Mouse (Mus musculus): ENCODE results near the gene Lgals4. TPM values are rescaled to one million over a fixed set of nuclear protein-coding genes. Genes with fewer than 3 reads are reported as not detected.

Gene Lgals4
- polyA plus RNA-seq, 1 experiment from 2014 or later: 3.4 TPM

DNA sequence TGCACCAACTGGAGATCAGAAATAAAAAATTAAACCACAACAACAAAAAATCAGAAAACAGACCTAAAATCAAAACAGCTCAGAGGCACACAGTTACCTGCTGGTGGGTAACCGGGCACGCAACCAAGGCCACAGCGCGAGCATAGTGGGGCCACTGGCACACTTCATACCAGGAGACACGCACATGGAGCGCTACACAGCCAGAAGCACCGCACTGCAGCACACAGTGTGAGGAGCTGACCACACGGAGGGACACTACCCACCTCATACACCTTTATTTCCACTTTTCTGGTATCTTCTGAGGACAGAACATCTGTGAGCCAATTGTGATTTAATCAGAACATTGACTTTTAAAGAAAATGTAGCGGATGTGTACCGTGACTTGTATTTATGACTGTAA lies 16.7 kb upstream of the Lgals4 start:
- H3K4me3 ChIP-seq (ENCODE audit: low read depth, low read length): no peak overlapping the region
- no peak for DNase-seq (ENCODE audit: low spot score)

DNA sequence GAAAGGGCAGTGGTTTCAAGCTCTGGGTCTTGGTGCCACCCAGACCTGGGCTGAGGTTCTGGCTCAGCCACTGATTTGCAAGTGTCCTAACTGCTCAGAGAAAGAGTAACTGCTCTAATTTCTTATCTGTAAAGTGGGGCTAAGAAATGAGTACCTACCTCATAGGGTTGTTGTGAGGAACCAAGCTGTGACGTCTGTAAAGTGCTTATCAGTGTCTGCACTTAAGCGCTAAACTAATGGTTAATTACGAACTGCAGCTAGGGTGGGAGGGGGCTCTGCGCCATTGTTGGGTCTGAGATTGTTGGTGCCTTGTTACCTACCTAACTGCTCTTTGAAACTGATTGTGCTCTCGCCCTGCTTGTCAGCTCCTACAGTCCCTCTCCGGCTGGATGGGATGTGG lies 16.1 kb upstream of the Lgals4 start:
- Histone ChIP-seq H3K4me3 (ENCODE audit: low read depth, low read length) (no peak overlapping the region), H3K4me1 (ENCODE audit: control insufficient read depth, insufficient read depth, low read length) (peaks cover 10% of the 10 kb centered on the region)
- DNase-seq (ENCODE audit: low spot score): no peak

More for the DNA sequence above, 16.7 kb upstream of the Lgals4 start:
- no peak overlapping the region for H3K9ac ChIP-seq (ENCODE audit: low read depth, low read length)
- H3K4me2 ChIP-seq (ENCODE audit: low read depth, low read length): no peak overlapping the region
- 93% methylated on average over 10 of the region's 10 CpGs for WGBS
- no peaks in the 10 kb centered on the region for H3K27me3 ChIP-seq (replicated peaks; ENCODE audit: control insufficient read depth, insufficient read depth, low read length)
- ATAC-seq (ENCODE audit: low read depth): no peak
- no peak overlapping the region for H3K27ac ChIP-seq (replicated peaks; ENCODE audit: low read depth, low read length)
- H3K36me3 ChIP-seq (ENCODE audit: control insufficient read depth, insufficient read depth, low read length): peaks cover 100% of the 10 kb centered on the region
- peaks cover 15% of the 10 kb centered on the region for H3K4me1 ChIP-seq (ENCODE audit: control insufficient read depth, insufficient read depth, low read length)
- H3K9me3 ChIP-seq (ENCODE audit: control insufficient read depth, low read length): no peaks in the 10 kb centered on the region

DNA sequence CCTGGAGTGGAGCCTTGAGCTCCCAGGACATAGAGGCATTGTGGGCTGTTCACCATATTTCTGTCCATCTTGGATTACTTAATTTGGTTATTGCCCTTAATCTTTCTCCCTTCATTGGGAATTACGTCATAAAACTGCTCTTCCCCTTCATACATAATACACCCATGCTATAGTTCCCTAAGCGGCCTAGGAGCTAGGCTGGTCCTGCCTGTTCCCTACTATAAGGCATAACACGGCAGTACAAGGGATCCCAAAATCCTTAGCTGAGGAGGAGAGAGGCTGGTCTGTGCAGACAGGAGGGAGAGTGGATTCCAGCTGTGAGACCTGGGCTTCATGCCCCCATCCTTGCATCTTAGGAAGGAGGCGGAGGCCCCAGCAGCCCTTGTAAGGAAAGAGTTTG lies 15.7 kb upstream of the Lgals4 start:
- Histone ChIP-seq H3K9ac (ENCODE audit: low read depth, low read length) (0 out of 2 replicates have a peak overlapping the region, but pooled peaks have one; percentile 8), H3K4me3 (ENCODE audit: low read depth, low read length) (no peak overlapping the region), H3K36me3 (ENCODE audit: control insufficient read depth, insufficient read depth, low read length) (peaks cover 100% of the 10 kb centered on the region), H3K4me1 (ENCODE audit: control insufficient read depth, insufficient read depth, low read length) (peaks cover 7% of the 10 kb centered on the region; the same call in 1 of the 2 replicates), H3K4me2 (ENCODE audit: low read depth, low read length) (no peak overlapping the region), H3K27ac (replicated peaks; ENCODE audit: low read depth, low read length) (0 out of 2 replicates have a peak overlapping the region, but pooled peaks have one; percentile 21), H3K9me3 (ENCODE audit: control insufficient read depth, low read length) (no peaks in the 10 kb centered on the region), H3K27me3 (replicated peaks; ENCODE audit: control insufficient read depth, insufficient read depth, low read length) (no peaks in the 10 kb centered on the region)
- no peak for ATAC-seq (ENCODE audit: low read depth)
- 84% methylated on average over 4 of the region's 4 CpGs for WGBS
- DNase-seq (ENCODE audit: low spot score): no peak

More for the DNA sequence above, 16.1 kb upstream of the Lgals4 start:
- WGBS: 71% methylated on average over 6 of the region's 6 CpGs
- Histone ChIP-seq H3K9ac (ENCODE audit: low read depth, low read length) (no peak overlapping the region), H3K4me2 (ENCODE audit: low read depth, low read length) (no peak overlapping the region), H3K27me3 (replicated peaks; ENCODE audit: control insufficient read depth, insufficient read depth, low read length) (no peaks in the 10 kb centered on the region), H3K27ac (replicated peaks; ENCODE audit: low read depth, low read length) (no peak overlapping the region), H3K36me3 (ENCODE audit: control insufficient read depth, insufficient read depth, low read length) (peaks cover 100% of the 10 kb centered on the region), H3K9me3 (ENCODE audit: control insufficient read depth, low read length) (no peaks in the 10 kb centered on the region)
- ATAC-seq (ENCODE audit: low read depth): no peak

- no peak overlapping the region for H3K27ac ChIP-seq (replicated peaks; ENCODE audit: low read depth, low read length)
- H3K27me3 ChIP-seq (replicated peaks; ENCODE audit: control insufficient read depth, insufficient read depth, low read length): no peaks in the 10 kb centered on the region
- WGBS: 78% methylated on average over 17 of the region's 18 CpGs
- H3K9ac ChIP-seq (ENCODE audit: low read depth, low read length): 0 out of 2 replicates have a peak overlapping the region, but pooled peaks have one; percentile 8
- H3K4me3 ChIP-seq (ENCODE audit: low read depth, low read length): no peak overlapping the region
- no peak overlapping the region for H3K4me2 ChIP-seq (ENCODE audit: low read depth, low read length)
- H3K36me3 ChIP-seq (ENCODE audit: control insufficient read depth, insufficient read depth, low read length): peaks cover 100% of the 10 kb centered on the region
- H3K4me1 ChIP-seq (ENCODE audit: control insufficient read depth, insufficient read depth, low read length): 0 out of 2 replicates have a peak, but pooled peaks cover 3% of the 10 kb centered on the region
- DNase-seq (ENCODE audit: low spot score) (no peak), ATAC-seq (ENCODE audit: low read depth) (no peak)
- H3K9me3 ChIP-seq (ENCODE audit: control insufficient read depth, low read length): no peaks in the 10 kb centered on the region
Measured at GRCm38 (mm10) chr7:28818436-28818835, 15.2 kb upstream of the Lgals4 start.

GRCm38 (mm10) chr7:28818861-28819452 lies 14.7 kb upstream of the Lgals4 start:
- no peak overlapping the region for H3K4me2 ChIP-seq (ENCODE audit: low read depth, low read length)
- H3K9me3 ChIP-seq (ENCODE audit: control insufficient read depth, low read length): no peaks in the 10 kb centered on the region
- H3K36me3 ChIP-seq (ENCODE audit: control insufficient read depth, insufficient read depth, low read length): peaks cover 96% of the 10 kb centered on the region
- H3K27ac ChIP-seq (replicated peaks; ENCODE audit: low read depth, low read length): no peak overlapping the region
- H3K27me3 ChIP-seq (replicated peaks; ENCODE audit: control insufficient read depth, insufficient read depth, low read length): no peaks in the 10 kb centered on the region
- H3K4me1 ChIP-seq (ENCODE audit: control insufficient read depth, insufficient read depth, low read length): 0 out of 2 replicates have a peak, but pooled peaks cover 3% of the 10 kb centered on the region
- no peak overlapping the region for H3K9ac ChIP-seq (ENCODE audit: low read depth, low read length)
- no peak for ATAC-seq (ENCODE audit: low read depth)
- no peak overlapping the region for H3K4me3 ChIP-seq (ENCODE audit: low read depth, low read length)
- no peak for DNase-seq (ENCODE audit: low spot score)
- WGBS: 93% methylated on average over 4 of the region's 4 CpGs

GRCm38 (mm10) chr7:28819571-28819970 lies 14.1 kb upstream of the Lgals4 start:
- ATAC-seq (ENCODE audit: low read depth) (no peak), DNase-seq (ENCODE audit: low spot score) (no peak)
- Histone ChIP-seq H3K4me2 (ENCODE audit: low read depth, low read length) (no peak overlapping the region), H3K9ac (ENCODE audit: low read depth, low read length) (no peak overlapping the region), H3K4me3 (ENCODE audit: low read depth, low read length) (no peak overlapping the region), H3K27me3 (replicated peaks; ENCODE audit: control insufficient read depth, insufficient read depth, low read length) (no peaks in the 10 kb centered on the region), H3K36me3 (ENCODE audit: control insufficient read depth, insufficient read depth, low read length) (peaks cover 90% of the 10 kb centered on the region), H3K9me3 (ENCODE audit: control insufficient read depth, low read length) (no peaks in the 10 kb centered on the region), H3K4me1 (ENCODE audit: control insufficient read depth, insufficient read depth, low read length) (0 out of 2 replicates have a peak, but pooled peaks cover 3% of the 10 kb centered on the region), H3K27ac (replicated peaks; ENCODE audit: low read depth, low read length) (no peak overlapping the region)
- 81% methylated on average over 4 of the region's 4 CpGs for WGBS

- DNase-seq (ENCODE audit: low spot score): peak; percentile 58
- Histone ChIP-seq H3K27me3 (replicated peaks; ENCODE audit: control insufficient read depth, insufficient read depth, low read length) (no peaks in the 10 kb centered on the region), H3K4me1 (ENCODE audit: control insufficient read depth, insufficient read depth, low read length) (0 out of 2 replicates have a peak, but pooled peaks cover 3% of the 10 kb centered on the region), H3K27ac (replicated peaks; ENCODE audit: low read depth, low read length) (peak overlapping the region; percentile 4), H3K9ac (ENCODE audit: low read depth, low read length) (no peak overlapping the region), H3K9me3 (ENCODE audit: control insufficient read depth, low read length) (no peaks in the 10 kb centered on the region), H3K36me3 (ENCODE audit: control insufficient read depth, insufficient read depth, low read length) (peaks cover 79% of the 10 kb centered on the region), H3K4me2 (ENCODE audit: low read depth, low read length) (no peak overlapping the region), H3K4me3 (ENCODE audit: low read depth, low read length) (no peak overlapping the region)
- 67% methylated on average over 12 of the region's 12 CpGs for WGBS
- no peak; the same call in 1 of the 2 replicates for ATAC-seq (ENCODE audit: low read depth)
Measured at GRCm38 (mm10) chr7:28820358-28821260, 13.0 kb upstream of the Lgals4 start.

DNA sequence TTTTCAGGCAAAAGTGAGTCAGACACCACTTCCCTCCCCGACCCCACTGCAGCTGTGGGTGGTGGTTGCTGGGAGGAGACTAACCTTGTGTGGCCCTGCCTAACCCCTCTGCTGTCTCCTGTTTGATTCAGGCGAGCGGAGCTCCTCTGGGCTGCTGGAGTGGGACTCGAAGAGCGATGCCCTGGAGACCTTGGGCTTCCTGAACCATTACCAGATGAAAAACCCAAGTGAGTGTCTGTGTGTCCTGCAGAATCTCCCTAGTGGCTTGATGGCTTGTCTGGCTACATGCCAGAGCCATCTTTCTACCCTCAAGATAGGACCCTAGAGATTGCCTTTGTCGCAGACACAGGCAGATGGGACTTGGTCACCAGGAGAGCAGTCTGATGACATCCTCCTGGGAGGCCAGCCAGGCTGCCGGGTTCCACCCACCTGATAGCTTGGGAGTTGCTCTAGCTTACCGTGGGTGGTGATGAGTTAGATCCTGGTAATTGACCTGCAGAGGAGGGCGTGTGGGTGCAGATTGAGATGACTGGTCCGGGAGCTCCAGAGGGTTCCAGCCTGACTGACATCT lies 12.3 kb upstream of the Lgals4 start:
- Histone ChIP-seq H3K4me2 (ENCODE audit: low read depth, low read length) (no peak overlapping the region), H3K27ac (replicated peaks; ENCODE audit: low read depth, low read length) (peak overlapping the region; percentile 4), H3K9ac (ENCODE audit: low read depth, low read length) (no peak overlapping the region), H3K4me1 (ENCODE audit: control insufficient read depth, insufficient read depth, low read length) (0 out of 2 replicates have a peak, but pooled peaks cover 3% of the 10 kb centered on the region), H3K9me3 (ENCODE audit: control insufficient read depth, low read length) (no peaks in the 10 kb centered on the region), H3K4me3 (ENCODE audit: low read depth, low read length) (no peak overlapping the region), H3K36me3 (ENCODE audit: control insufficient read depth, insufficient read depth, low read length) (peaks cover 72% of the 10 kb centered on the region), H3K27me3 (replicated peaks; ENCODE audit: control insufficient read depth, insufficient read depth, low read length) (no peaks in the 10 kb centered on the region)
- no peak for ATAC-seq (ENCODE audit: low read depth)
- WGBS: 67% methylated on average over 10 of the region's 10 CpGs
- no peak for DNase-seq (ENCODE audit: low spot score)

Measured in embryonic facial prominence, embryonic 14.5 days (tissue).